Mouse (Mus musculus) bone marrow, adult 2 months (tissue): Measurements from ENCODE around the gene Ugt1a6b. TPM values are rescaled to one million over a fixed set of nuclear protein-coding genes. Genes with fewer than 3 reads are reported as not detected.

ENCODE experiments used
- H3K27ac ChIP-seq: fragments of 200-500 bp; 2 replicates; pipeline ENCODE4 v1.5.1; 2012; ENCODE audit warnings: low read depth, mild to moderate bottlenecking, control low read depth, inconsistent platforms, low read length; ENCODE audit not compliant: control insufficient read depth, poor library complexity, insufficient read depth
- H3K4me1 ChIP-seq: fragments of 200-500 bp; 2 replicates; pipeline ENCODE4 v1.6.1; 2011; ENCODE audit warnings: low read length; ENCODE audit not compliant: control insufficient read depth, insufficient read depth
- H3K4me3 ChIP-seq: fragments of 200-500 bp; replicated peaks from 2 replicates; pipeline ENCODE3; 2011; ENCODE audit warnings: mild to moderate bottlenecking, low read depth, low read length, control low read depth; ENCODE audit not compliant: control insufficient read depth
- CTCF ChIP-seq: fragments of 200-500 bp; IDR thresholded peaks from 2 replicates; pipeline ENCODE4 v1.5.1; 2011; ENCODE audit warnings: low read length, control low read depth; ENCODE audit not compliant: control insufficient read depth, insufficient read depth
- POLR2A ChIP-seq: fragments of 200-500 bp; IDR thresholded peaks from 2 replicates; pipeline ENCODE4 v1.6.1; 2011; ENCODE audit warnings: low read depth, mild to moderate bottlenecking, control low read depth, low read length, borderline replicate concordance; ENCODE audit not compliant: control insufficient read depth
- WGBS: fragments of 180-500 bp; shearing (Covaris S2); methylation state at CpG from one replicate; pipeline ENCODE4 v1.1.7; 2018; 5-methylcytosine and 5-hydroxymethylcytosine counted together
- polyA plus RNA-seq: library from polyadenylated mRNA; stranded (reverse); fragments of >200 nt; gene quantifications from 2 replicates; pipeline ENCODE4 v1.2.4, GENCODE M21; 2011; ENCODE audit warnings: low replicate concordance; ENCODE audit not compliant: missing spikeins, insufficient read depth, insufficient read length

Ugt1a6b gene
- polyA plus RNA-seq, 1 experiment: 6.5 TPM

- Histone ChIP-seq H3K4me3 (no peak overlapping the region), H3K27ac (no peak overlapping the region), H3K4me1 (no peaks in the 10 kb centered on the region)
- TF ChIP-seq POLR2A (no peak), CTCF (no peak)
- WGBS: 52% methylated on average over 4 of the region's 4 CpGs
Observed at GRCm38 (mm10) chr1:88235894-88236415, 132.9 kb downstream of the Ugt1a6b start.

DNA sequence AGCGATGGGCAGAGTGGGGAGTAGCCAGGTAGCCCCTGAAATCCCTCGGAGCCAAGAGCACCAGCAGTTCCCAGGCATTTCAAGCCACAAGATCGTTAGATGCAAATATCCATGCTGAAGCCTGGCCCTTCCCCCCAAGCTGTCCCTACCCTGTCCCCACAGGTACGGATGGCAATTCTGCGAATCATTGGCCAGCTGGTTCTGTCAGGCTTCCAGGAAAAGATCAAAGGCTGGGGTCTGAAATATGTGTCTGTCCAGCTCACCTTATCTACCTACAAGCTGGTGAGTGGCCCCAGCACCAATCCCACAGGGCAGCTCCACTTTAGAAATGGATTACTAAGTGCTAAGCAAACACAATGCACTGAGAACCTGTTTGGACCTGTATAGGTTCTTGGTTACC lies 134.3 kb downstream of the Ugt1a6b start:
- WGBS: 72% methylated on average over 5 of the region's 5 CpGs
- no peak overlapping the region for H3K27ac ChIP-seq
- no peaks in the 10 kb centered on the region for H3K4me1 ChIP-seq
- H3K4me3 ChIP-seq: no peak overlapping the region
- TF ChIP-seq CTCF: no peak
- no peak for TF ChIP-seq POLR2A

- TF ChIP-seq CTCF (no peak), POLR2A (no peak)
- no peaks in the 10 kb centered on the region for H3K4me1 ChIP-seq
- no peak overlapping the region for H3K27ac ChIP-seq
- WGBS: 68% methylated on average over 6 of the region's 6 CpGs
- H3K4me3 ChIP-seq: no peak overlapping the region
Observed at GRCm38 (mm10) chr1:88238771-88239170, 135.7 kb downstream of the Ugt1a6b start.

- 67% methylated on average over 5 of the region's 5 CpGs for WGBS
Observed at GRCm38 (mm10) chr1:88240072-88240471, 137.0 kb downstream of the Ugt1a6b start.

DNA sequence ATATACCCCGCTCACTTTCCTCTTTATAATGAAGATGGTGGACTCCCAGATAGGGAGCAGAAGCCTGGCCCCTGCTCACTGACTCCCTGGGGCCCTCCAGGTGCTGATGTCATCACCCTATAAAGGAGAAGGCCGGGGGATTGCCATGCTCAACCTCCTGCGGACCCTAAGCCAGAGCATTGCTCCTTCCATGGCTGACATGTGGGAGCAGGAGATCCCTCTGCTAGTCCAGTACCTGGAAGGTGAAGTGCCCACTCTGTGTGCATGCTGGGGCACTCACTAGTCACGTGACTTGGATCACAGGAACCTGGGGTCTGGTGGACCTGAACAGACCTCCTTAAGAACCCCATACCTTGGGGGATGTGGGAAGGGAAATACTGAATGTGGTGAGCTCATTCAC lies 137.5 kb downstream of the Ugt1a6b start:
- H3K27ac ChIP-seq: no peak overlapping the region
- no peak for TF ChIP-seq CTCF
- no peak for TF ChIP-seq POLR2A
- no peak overlapping the region for H3K4me3 ChIP-seq
- WGBS: 61% methylated on average over 4 of the region's 4 CpGs
- H3K4me1 ChIP-seq: no peaks in the 10 kb centered on the region

More at GRCm38 (mm10) chr1:88240072-88240471, 137.0 kb downstream of the Ugt1a6b start:
- no peaks in the 10 kb centered on the region for H3K4me1 ChIP-seq
- no peak overlapping the region for H3K27ac ChIP-seq
- H3K4me3 ChIP-seq: no peak overlapping the region
- TF ChIP-seq POLR2A (no peak), CTCF (no peak)

DNA sequence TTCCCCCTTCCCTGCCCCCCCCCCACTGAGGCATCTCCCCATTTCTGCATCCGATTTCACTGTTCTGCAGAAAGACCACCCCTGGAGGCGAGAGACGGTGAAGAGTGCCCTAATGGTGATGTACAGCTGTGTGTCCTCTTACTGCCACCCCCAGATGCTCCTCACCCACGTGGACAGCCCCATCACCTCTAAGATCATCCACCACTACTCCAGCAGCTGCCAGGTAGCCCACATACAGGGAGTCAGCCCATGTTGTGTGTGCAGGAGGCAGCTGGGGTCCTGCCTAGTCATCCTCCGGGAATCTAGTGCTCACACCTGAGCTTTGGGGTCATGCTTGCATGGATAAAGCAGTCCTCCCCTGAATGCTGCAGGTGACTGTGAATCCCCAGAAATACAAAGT lies 140.8 kb downstream of the Ugt1a6b start:
- 0 out of 2 replicates have a peak, but pooled peaks cover 1% of the 10 kb centered on the region for H3K4me1 ChIP-seq
- H3K27ac ChIP-seq: no peak overlapping the region
- TF ChIP-seq POLR2A: no peak
- TF ChIP-seq CTCF: no peak
- no peak overlapping the region for H3K4me3 ChIP-seq
- WGBS: 62% methylated on average over 5 of the region's 5 CpGs

DNA sequence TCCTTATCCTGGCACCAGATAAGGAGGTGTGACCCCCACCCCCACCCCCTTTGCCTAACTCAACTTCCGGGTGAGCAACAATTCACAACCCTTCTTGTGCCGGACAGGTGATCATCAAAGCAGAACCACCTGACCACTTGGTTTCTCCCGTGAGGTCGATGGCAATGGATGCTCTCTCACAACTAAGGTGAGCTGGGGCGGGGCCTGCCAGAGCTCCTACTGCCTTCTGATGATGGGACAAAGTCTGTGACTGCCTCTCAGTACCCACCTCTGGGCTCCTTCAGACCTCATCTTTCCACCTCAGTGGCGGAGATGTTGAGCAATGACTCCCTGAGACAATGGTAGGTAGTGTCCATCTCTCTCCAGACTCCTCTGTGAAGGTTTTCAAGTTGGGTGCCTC lies 142.8 kb downstream of the Ugt1a6b start:
- Histone ChIP-seq H3K4me1 (0 out of 2 replicates have a peak, but pooled peaks cover 1% of the 10 kb centered on the region), H3K4me3 (no peak overlapping the region), H3K27ac (no peak overlapping the region)
- TF ChIP-seq POLR2A (no peak), CTCF (no peak)
- WGBS: 74% methylated on average over 6 of the region's 6 CpGs

GRCm38 (mm10) chr1:88246386-88246785 lies 143.3 kb downstream of the Ugt1a6b start:
- WGBS: 45% methylated on average over 6 of the region's 6 CpGs

GRCm38 (mm10) chr1:88247660-88248059 lies 144.6 kb downstream of the Ugt1a6b start:
- WGBS: 51% methylated on average over 2 of the region's 2 CpGs
- H3K4me3 ChIP-seq: no peak overlapping the region

More at GRCm38 (mm10) chr1:88246386-88246785, 143.3 kb downstream of the Ugt1a6b start:
- TF ChIP-seq POLR2A (no peak), CTCF (no peak)
- Histone ChIP-seq H3K4me3 (no peak overlapping the region), H3K4me1 (0 out of 2 replicates have a peak, but pooled peaks cover 1% of the 10 kb centered on the region), H3K27ac (no peak overlapping the region)

More at GRCm38 (mm10) chr1:88247660-88248059, 144.6 kb downstream of the Ugt1a6b start:
- Histone ChIP-seq H3K27ac (no peak overlapping the region), H3K4me1 (0 out of 2 replicates have a peak, but pooled peaks cover 1% of the 10 kb centered on the region)
- TF ChIP-seq POLR2A (no peak), CTCF (no peak)
